Mouse (Mus musculus) kidney, adult 2 months (tissue): ENCODE measurements around the gene Tmem132c. TPM values are rescaled to one million over a fixed set of nuclear protein-coding genes. Genes with fewer than 3 reads are reported as not detected.
A peak's percentile ranks its signal among the peaks of the same experiment; 100 is the strongest.

Experiments used
- DNase-seq: peaks from one replicate; pipeline ENCODE4 v3.0.0; 2021
- H3K27ac ChIP-seq: fragments of 200-500 bp; 2 replicates; pipeline ENCODE4 v1.5.1; 2012; ENCODE audit warnings: low read depth, low read length, control low read depth, inconsistent platforms; ENCODE audit not compliant: insufficient read depth
- H3K27me3 ChIP-seq: fragments of 200-500 bp; replicated peaks from 2 replicates; pipeline ENCODE4 v1.6.1; 2012; ENCODE audit warnings: mild to moderate bottlenecking, moderate library complexity, low read length, inconsistent platforms; ENCODE audit not compliant: control insufficient read depth, insufficient read depth
- H3K36me3 ChIP-seq: fragments of 200-500 bp; 2 replicates; pipeline ENCODE4 v1.6.1; 2012; ENCODE audit warnings: mild to moderate bottlenecking, moderate library complexity, low read length, inconsistent platforms; ENCODE audit not compliant: control insufficient read depth, insufficient read depth
- H3K4me1 ChIP-seq: fragments of 200-500 bp; 2 replicates; pipeline ENCODE4 v1.6.1; 2011; ENCODE audit warnings: low read length; ENCODE audit not compliant: control insufficient read depth, insufficient read depth
- H3K4me3 ChIP-seq: fragments of 200-500 bp; 2 replicates; pipeline ENCODE4 v1.5.1; 2011; ENCODE audit warnings: mild to moderate bottlenecking, low read depth, low read length, control low read depth; ENCODE audit not compliant: insufficient read depth
- CTCF ChIP-seq: fragments of 200-500 bp; conservative IDR thresholded peaks from 2 replicates; pipeline ENCODE4 v1.5.1; 2011; ENCODE audit warnings: low read depth, mild to moderate bottlenecking, control low read depth, low read length, moderate library complexity, mixed read lengths; ENCODE audit not compliant: insufficient read depth, insufficient read length
- POLR2A ChIP-seq: fragments of 200-500 bp; IDR thresholded peaks from one replicate; pipeline ENCODE4 v1.6.1; 2011; ENCODE audit warnings: low read depth, low read length, control low read depth
- WGBS: fragments of 180-500 bp; shearing (Covaris S2); methylation state at CpG from one replicate; pipeline ENCODE4 v1.1.7; 2018; 5-methylcytosine and 5-hydroxymethylcytosine counted together
- polyA plus RNA-seq: library from polyadenylated mRNA; depleted of rRNA; stranded (reverse); fragments of >200 nt; gene quantifications from 2 replicates; pipeline ENCODE4 v1.2.3, GENCODE M21; 2012

Tmem132c gene
- polyA plus RNA-seq, 1 experiment = 0.17 TPM

GRCm38 (mm10) chr5:127474856-127475255 is 233.2 kb downstream of the Tmem132c start:
- no peak overlapping the region for H3K27ac ChIP-seq
- no peaks in the 10 kb centered on the region for H3K27me3 ChIP-seq
- H3K36me3 ChIP-seq = no peaks in the 10 kb centered on the region
- 81% methylated on average over 6 of the region's 6 CpGs for WGBS
- no peaks in the 10 kb centered on the region for H3K4me1 ChIP-seq
- no peak for DNase-seq
- no peak for TF ChIP-seq CTCF
- TF ChIP-seq POLR2A = no peak
- H3K4me3 ChIP-seq = no peak overlapping the region

GRCm38 (mm10) chr5:127477790-127478189 is 236.2 kb downstream of the Tmem132c start:
- Histone ChIP-seq H3K4me1 (no peaks in the 10 kb centered on the region), H3K27ac (no peak overlapping the region), H3K4me3 (no peak overlapping the region), H3K27me3 (no peaks in the 10 kb centered on the region), H3K36me3 (no peaks in the 10 kb centered on the region)
- no peak for DNase-seq
- 9% methylated on average over 9 of the region's 9 CpGs for whole genome bisulfite sequencing
- TF ChIP-seq CTCF (no peak), POLR2A (no peak)

DNA sequence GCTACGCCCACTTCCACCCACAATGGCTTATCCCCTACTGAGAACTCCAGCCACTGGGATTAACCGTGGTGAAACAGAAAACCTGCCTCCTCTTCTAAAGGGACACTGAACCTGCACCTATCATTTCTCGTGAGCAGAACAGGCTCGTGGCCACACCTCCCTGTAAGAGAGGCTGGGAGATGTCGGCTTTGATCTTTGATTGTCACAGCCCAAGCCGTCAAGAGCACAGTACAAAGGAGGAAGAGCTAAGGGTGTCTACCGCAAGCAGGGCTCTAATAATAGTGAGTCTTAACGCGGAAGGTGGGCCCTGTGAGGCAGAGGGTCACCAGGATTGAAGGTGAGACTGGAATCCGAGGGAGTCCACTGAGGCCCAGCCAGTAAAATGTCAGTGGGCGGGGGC is 236.7 kb downstream of the Tmem132c start:
- WGBS = 11% methylated on average over 11 of the region's 11 CpGs

DNA sequence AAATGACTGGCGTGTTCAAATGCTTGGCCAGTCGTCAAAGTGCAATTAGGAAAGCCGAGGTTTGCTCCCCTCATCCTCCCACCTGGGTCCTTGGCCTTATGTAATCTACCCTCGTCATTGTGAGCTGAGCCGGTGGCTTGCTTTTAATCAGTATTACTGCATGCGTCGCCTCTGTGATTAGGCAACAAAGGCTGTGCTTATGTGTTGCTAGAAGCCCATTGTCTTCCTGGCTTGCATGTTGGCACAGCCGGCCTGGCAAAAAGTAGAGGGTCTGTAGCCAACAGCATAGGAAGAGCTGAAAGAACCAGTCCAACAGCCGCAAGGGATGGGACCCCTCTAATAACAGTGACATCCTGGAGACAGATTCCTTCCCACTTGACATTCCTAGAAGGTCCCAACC is 239.3 kb downstream of the Tmem132c start:
- TF ChIP-seq CTCF (no peak), POLR2A (no peak)
- Histone ChIP-seq H3K36me3 (no peaks in the 10 kb centered on the region), H3K4me3 (no peak overlapping the region), H3K27ac (no peak overlapping the region), H3K4me1 (no peaks in the 10 kb centered on the region), H3K27me3 (no peaks in the 10 kb centered on the region)
- 55% methylated on average over 9 of the region's 9 CpGs for WGBS
- no peak for DNase-seq

More for the DNA sequence above, 236.7 kb downstream of the Tmem132c start:
- TF ChIP-seq POLR2A = no peak
- TF ChIP-seq CTCF = no peak
- Histone ChIP-seq H3K27me3 (no peaks in the 10 kb centered on the region), H3K4me3 (no peak overlapping the region), H3K27ac (no peak overlapping the region), H3K4me1 (no peaks in the 10 kb centered on the region), H3K36me3 (no peaks in the 10 kb centered on the region)
- no peak for DNase-seq

- 44% methylated on average over 5 of the region's 5 CpGs for WGBS
- Histone ChIP-seq H3K36me3 (no peaks in the 10 kb centered on the region), H3K4me3 (no peak overlapping the region), H3K4me1 (no peaks in the 10 kb centered on the region), H3K27ac (no peak overlapping the region), H3K27me3 (no peaks in the 10 kb centered on the region)
- peak; percentile 41 for DNase-seq
- TF ChIP-seq POLR2A (no peak), CTCF (peak; percentile 27; the same call in 1 of the 2 replicates)
These were observed 239.8 kb downstream of the Tmem132c start for GRCm38 (mm10) chr5:127481416-127481815.

DNA sequence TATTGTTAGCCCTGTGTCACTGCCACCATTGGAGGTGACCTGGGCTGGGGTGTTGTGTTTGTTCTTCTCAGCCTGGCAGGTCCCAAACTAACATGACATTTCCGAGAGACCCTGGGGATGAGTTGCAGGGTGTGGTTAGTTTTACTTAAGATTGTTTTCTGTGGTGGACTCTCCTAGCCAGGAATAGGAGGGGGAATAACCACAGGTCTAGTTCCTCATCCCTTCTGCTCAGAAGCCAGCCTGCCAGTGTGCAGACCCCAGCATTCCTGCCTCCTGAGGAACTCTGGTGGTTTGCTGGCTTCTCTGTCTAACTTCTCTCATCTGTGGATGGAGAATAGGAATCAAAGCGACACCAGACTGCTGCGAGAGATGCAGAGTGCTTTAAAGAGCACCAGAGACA is 240.7 kb downstream of the Tmem132c start:
- WGBS = 71% methylated on average over 3 of the region's 3 CpGs
- no peak for DNase-seq
- TF ChIP-seq POLR2A (no peak), CTCF (no peak)
- Histone ChIP-seq H3K36me3 (no peaks in the 10 kb centered on the region), H3K4me1 (no peaks in the 10 kb centered on the region), H3K4me3 (no peak overlapping the region), H3K27me3 (no peaks in the 10 kb centered on the region), H3K27ac (no peak overlapping the region)

GRCm38 (mm10) chr5:127483955-127484659 is 242.5 kb downstream of the Tmem132c start:
- Histone ChIP-seq H3K27me3 (no peaks in the 10 kb centered on the region), H3K4me3 (no peak overlapping the region), H3K36me3 (no peaks in the 10 kb centered on the region), H3K27ac (no peak overlapping the region), H3K4me1 (no peaks in the 10 kb centered on the region)
- DNase-seq = no peak
- no peak for TF ChIP-seq CTCF
- no peak for TF ChIP-seq POLR2A
- 17% methylated on average over 8 of the region's 8 CpGs for WGBS
